ENCODE assay signal across 9 mouse cellular contexts in the genomic region with DNA sequence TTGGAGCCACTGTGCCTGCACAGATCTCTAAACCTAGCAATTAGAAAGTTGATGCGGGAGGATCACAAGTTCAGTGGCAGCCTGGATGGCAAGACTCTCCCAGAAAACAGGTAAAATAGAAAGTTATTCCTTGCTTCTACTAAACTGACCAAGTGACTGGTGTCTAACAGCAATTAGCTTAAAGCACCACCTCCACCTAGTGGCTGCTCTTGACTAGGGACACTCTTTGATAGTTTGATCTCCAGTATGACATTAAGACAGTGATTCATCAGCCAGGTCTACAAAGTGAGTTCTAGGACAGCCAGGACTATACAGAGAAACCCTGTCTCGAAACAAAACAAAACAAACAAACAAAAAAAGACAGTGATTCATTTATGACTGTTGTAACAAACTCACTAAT. TPM values are rescaled to one million over a fixed set of nuclear protein-coding genes. Genes with fewer than 3 reads are reported as not detected.
A peak's percentile ranks its signal among the peaks of the same experiment; 100 is the strongest.
DNase-seq lines count a peak whose midpoint lies in the region; ATAC-seq lines count a peak whose summit lies in the region.
"Had no signal": no experiment of that assay in that cellular context is flagged by ENCODE, and none has a peak within 500 bp of the region (broad histone marks: within the 10 kb centered on the region; RNA-seq: fewer than 3 reads in every experiment).

No protein-coding gene starts in this region.

- WGBS in embryonic facial prominence, embryonic 11.5 days, result 54% methylated on average over 2 of the region's 2 CpGs
- 60% methylated on average over 2 of the region's 2 CpGs for WGBS in embryonic facial prominence, embryonic 10.5 days
- WGBS in midbrain, embryonic 14.5 days, result 60% methylated on average over 2 of the region's 2 CpGs
- 60% methylated on average over 2 of the region's 2 CpGs for WGBS in midbrain, embryonic 16.5 days
- WGBS in embryonic facial prominence, embryonic 14.5 days, result 58% methylated on average over 2 of the region's 2 CpGs

- H3K4me3 ChIP-seq in embryonic facial prominence, embryonic 11.5 days (ENCODE audit: low read depth, low read length), result no peak overlapping the region
- no peak overlapping the region for H3K4me3 ChIP-seq in embryonic facial prominence, embryonic 10.5 days
- no peak overlapping the region for H3K4me3 ChIP-seq in midbrain, embryonic 14.5 days (replicated peaks; ENCODE audit: low read depth, low read length)
- H3K4me3 ChIP-seq in midbrain, embryonic 16.5 days (ENCODE audit: low read depth, low read length), result no peak overlapping the region
- H3K4me3 ChIP-seq in embryonic facial prominence, embryonic 14.5 days (ENCODE audit: low read depth, low read length), result no peak overlapping the region
- H3K4me3 ChIP-seq: lung, embryonic 15.5 days had no signal

- peak; percentile 28 for DNase-seq in embryonic facial prominence, embryonic 11.5 days (ENCODE audit: low spot score)
- no peak for DNase-seq in embryonic facial prominence, embryonic 10.5 days (ENCODE audit: low spot score)
- DNase-seq in midbrain, embryonic 14.5 days, result peak; percentile 62
- peak; percentile 57 for DNase-seq in embryonic facial prominence, embryonic 14.5 days (ENCODE audit: low spot score)
- DNase-seq in right cerebral cortex, postnatal 36 days (ENCODE audit: low spot score in 2 of 2), result no peak
- no peak for DNase-seq in thymus, postnatal 0 days (ENCODE audit: low spot score)

- no peaks in the 10 kb centered on the region for H3K27me3 ChIP-seq in embryonic facial prominence, embryonic 11.5 days (ENCODE audit: control insufficient read depth, insufficient read depth, low read length)
- no peaks in the 10 kb centered on the region for H3K27me3 ChIP-seq in embryonic facial prominence, embryonic 10.5 days (replicated peaks; ENCODE audit: low read depth, poor library complexity, severe bottlenecking)
- no peaks in the 10 kb centered on the region for H3K27me3 ChIP-seq in midbrain, embryonic 14.5 days (ENCODE audit: control insufficient read depth, insufficient read depth, low read length)
- no peaks in the 10 kb centered on the region for H3K27me3 ChIP-seq in midbrain, embryonic 16.5 days (ENCODE audit: control insufficient read depth, insufficient read depth, low read depth, low read length)
- H3K27me3 ChIP-seq in embryonic facial prominence, embryonic 14.5 days (replicated peaks; ENCODE audit: control insufficient read depth, insufficient read depth, low read length), result no peaks in the 10 kb centered on the region
- H3K27me3 ChIP-seq: lung, embryonic 15.5 days had no signal

- ATAC-seq in embryonic facial prominence, embryonic 11.5 days (replicated peaks; ENCODE audit: insufficient number of reproducible peaks, low FRiP score, low TSS enrichment, low read depth), result no peak
- ATAC-seq in midbrain, embryonic 14.5 days (ENCODE audit: low FRiP score, low TSS enrichment), result no peak
- ATAC-seq in midbrain, embryonic 16.5 days, result no peak
- peak; percentile 53; the same call in 1 of the 2 replicates for ATAC-seq in embryonic facial prominence, embryonic 14.5 days (ENCODE audit: low read depth)
- ATAC-seq in monocyte, adult 5-6 weeks (replicated peaks; ENCODE audit: insufficient number of reproducible peaks, low FRiP score, low TSS enrichment, poor library complexity, severe bottlenecking), result peak; percentile 64; the same call in 1 of the 2 replicates

- no peak overlapping the region for H3K9ac ChIP-seq in embryonic facial prominence, embryonic 11.5 days (replicated peaks; ENCODE audit: low read length)
- H3K9ac ChIP-seq in midbrain, embryonic 14.5 days (replicated peaks; ENCODE audit: low read length), result no peak overlapping the region
- no peak overlapping the region for H3K9ac ChIP-seq in midbrain, embryonic 16.5 days (ENCODE audit: low read depth, low read length)
- H3K9ac ChIP-seq in embryonic facial prominence, embryonic 14.5 days (ENCODE audit: low read depth, low read length), result no peak overlapping the region
- H3K9ac ChIP-seq: lung, embryonic 15.5 days had no signal

- H3K9me3 ChIP-seq in embryonic facial prominence, embryonic 11.5 days (replicated peaks; ENCODE audit: control insufficient read depth, low read length), result no peaks in the 10 kb centered on the region
- H3K9me3 ChIP-seq in embryonic facial prominence, embryonic 10.5 days, result no peaks in the 10 kb centered on the region
- H3K9me3 ChIP-seq in midbrain, embryonic 14.5 days (ENCODE audit: control insufficient read depth, low read length), result no peaks in the 10 kb centered on the region
- no peaks in the 10 kb centered on the region for H3K9me3 ChIP-seq in midbrain, embryonic 16.5 days (replicated peaks; ENCODE audit: control insufficient read depth, low read length, poor library complexity, severe bottlenecking)
- no peaks in the 10 kb centered on the region for H3K9me3 ChIP-seq in embryonic facial prominence, embryonic 14.5 days (ENCODE audit: control insufficient read depth, low read length)
- H3K9me3 ChIP-seq: lung, embryonic 15.5 days had no signal

- H3K27ac ChIP-seq in embryonic facial prominence, embryonic 11.5 days (replicated peaks; ENCODE audit: low read depth, low read length), result no peak overlapping the region
- no peak overlapping the region for H3K27ac ChIP-seq in embryonic facial prominence, embryonic 10.5 days (replicated peaks)
- H3K27ac ChIP-seq in midbrain, embryonic 14.5 days (replicated peaks; ENCODE audit: low read depth, low read length), result no peak overlapping the region
- no peak overlapping the region for H3K27ac ChIP-seq in midbrain, embryonic 16.5 days (ENCODE audit: low read length)
- no peak overlapping the region for H3K27ac ChIP-seq in embryonic facial prominence, embryonic 14.5 days (replicated peaks; ENCODE audit: low read depth, low read length)
- H3K27ac ChIP-seq: lung, embryonic 15.5 days had no signal

- H3K36me3 ChIP-seq in embryonic facial prominence, embryonic 11.5 days (replicated peaks; ENCODE audit: control insufficient read depth, insufficient read depth, low read depth, low read length), result no peaks in the 10 kb centered on the region
- no peaks in the 10 kb centered on the region for H3K36me3 ChIP-seq in embryonic facial prominence, embryonic 10.5 days (replicated peaks)
- H3K36me3 ChIP-seq in midbrain, embryonic 14.5 days (ENCODE audit: control insufficient read depth, insufficient read depth, low read length), result no peaks in the 10 kb centered on the region
- H3K36me3 ChIP-seq in midbrain, embryonic 16.5 days (ENCODE audit: control insufficient read depth, insufficient read depth, low read length), result no peaks in the 10 kb centered on the region
- no peaks in the 10 kb centered on the region for H3K36me3 ChIP-seq in embryonic facial prominence, embryonic 14.5 days (ENCODE audit: control insufficient read depth, insufficient read depth, low read length)
- H3K36me3 ChIP-seq: lung, embryonic 15.5 days had no signal

- H3K4me1 ChIP-seq in embryonic facial prominence, embryonic 11.5 days (ENCODE audit: control insufficient read depth, insufficient read depth, low read length), result no peaks in the 10 kb centered on the region
- peaks cover 3% of the 10 kb centered on the region for H3K4me1 ChIP-seq in embryonic facial prominence, embryonic 10.5 days
- peaks cover 2% of the 10 kb centered on the region; the same call in 1 of the 2 replicates for H3K4me1 ChIP-seq in midbrain, embryonic 14.5 days (ENCODE audit: control insufficient read depth, insufficient read depth, low read length)
- H3K4me1 ChIP-seq in midbrain, embryonic 16.5 days (ENCODE audit: control insufficient read depth, insufficient read depth, low read length), result peaks cover 3% of the 10 kb centered on the region; the same call in 1 of the 2 replicates
- 0 out of 2 replicates have a peak, but pooled peaks cover 3% of the 10 kb centered on the region for H3K4me1 ChIP-seq in embryonic facial prominence, embryonic 14.5 days (ENCODE audit: control insufficient read depth, insufficient read depth, low read length)

- H3K4me2 ChIP-seq in embryonic facial prominence, embryonic 11.5 days (ENCODE audit: low read depth, low read length), result no peak overlapping the region
- H3K4me2 ChIP-seq in midbrain, embryonic 14.5 days (ENCODE audit: low read length), result no peak overlapping the region
- H3K4me2 ChIP-seq in midbrain, embryonic 16.5 days (ENCODE audit: low read length), result no peak overlapping the region
- H3K4me2 ChIP-seq in embryonic facial prominence, embryonic 14.5 days (ENCODE audit: low read depth, low read length), result no peak overlapping the region
- H3K4me2 ChIP-seq: lung, embryonic 15.5 days had no signal

RNA-seq across cellular contexts. Expression of a gene that starts 5.3 kb away (rescaled TPM):
- polyA plus RNA-seq in embryonic facial prominence, embryonic 11.5 days (2014; fragmentation: Nextera tagmentation; extraction: Ambion mirVana), result 192 and 196 TPM in 2 replicates
- 152 and 156 TPM in 2 replicates for polyA plus RNA-seq in embryonic facial prominence, embryonic 10.5 days (2016; fragmentation: Nextera tagmentation; extraction: Ambion mirVana)
- 150 and 153 TPM in 2 replicates for polyA plus RNA-seq in midbrain, embryonic 14.5 days (2014; fragmentation: Nextera tagmentation; extraction: Ambion mirVana)
- 159 and 165 TPM in 2 replicates for polyA plus RNA-seq in midbrain, embryonic 16.5 days (2015; fragmentation: Nextera tagmentation; extraction: Ambion mirVana)
- 220 and 231 TPM in 2 replicates for polyA plus RNA-seq in embryonic facial prominence, embryonic 14.5 days (2014; fragmentation: Nextera tagmentation; extraction: Ambion mirVana)
- 94.4 to 130 TPM (median 120 TPM) in 3 replicates for total RNA-seq in monocyte, adult 5-6 weeks (2017)
- 114 and 124 TPM in 2 replicates for polyA plus RNA-seq in thymus, postnatal 0 days (2015; fragmentation: Nextera tagmentation; extraction: Ambion mirVana)

RNA-seq across cellular contexts. Expression of a gene that starts 40.5 kb away (rescaled TPM):
- not detected in 2 replicates for polyA plus RNA-seq in embryonic facial prominence, embryonic 11.5 days (2014; fragmentation: Nextera tagmentation; extraction: Ambion mirVana)
- polyA plus RNA-seq in embryonic facial prominence, embryonic 10.5 days (2016; fragmentation: Nextera tagmentation; extraction: Ambion mirVana), result not detected in 2 replicates
- polyA plus RNA-seq in midbrain, embryonic 14.5 days (2014; fragmentation: Nextera tagmentation; extraction: Ambion mirVana), result not detected in 2 replicates
- polyA plus RNA-seq in midbrain, embryonic 16.5 days (2015; fragmentation: Nextera tagmentation; extraction: Ambion mirVana), result not detected in 2 replicates
- 0.13 and 0.60 TPM in 2 replicates for polyA plus RNA-seq in embryonic facial prominence, embryonic 14.5 days (2014; fragmentation: Nextera tagmentation; extraction: Ambion mirVana)
- 5.6 to 16.1 TPM (median 15.2 TPM) in 3 replicates for total RNA-seq in monocyte, adult 5-6 weeks (2017)
- 12.0 and 16.3 TPM in 2 replicates for polyA plus RNA-seq in thymus, postnatal 0 days (2015; fragmentation: Nextera tagmentation; extraction: Ambion mirVana)

Comparison
In these comparisons a context has a peak if more than half of its experiments do, and no peak if none do; other contexts are left out.
1. ATAC-seq: peak in embryonic facial prominence, embryonic 14.5 days (single experiment) and monocyte, adult 5-6 weeks (single experiment); none in embryonic facial prominence, embryonic 11.5 days (single experiment), midbrain, embryonic 14.5 days (single experiment) and midbrain, embryonic 16.5 days (single experiment).
2. DNase-seq: peak in embryonic facial prominence, embryonic 11.5 days (single experiment), midbrain, embryonic 14.5 days (single experiment) and embryonic facial prominence, embryonic 14.5 days (single experiment); none in embryonic facial prominence, embryonic 10.5 days (single experiment), right cerebral cortex, postnatal 36 days (0 of 2) and thymus, postnatal 0 days (single experiment).